Mouse (Mus musculus): ENCODE measurements around the gene Anapc16. TPM values are rescaled to one million over a fixed set of nuclear protein-coding genes. Genes with fewer than 3 reads are reported as not detected.
"Not testable (repeated sequence)": the region's sequence is repeated elsewhere in the genome, so short reads cannot be mapped to it uniquely, and the experiment has no call there.

Gene Anapc16
- polyA plus RNA-seq, 1 experiment from 2014 or later: 122 TPM

GRCm38 (mm10) chr10:60028181-60028580, 25.2 kb upstream of the Anapc16 start:
- 77% methylated on average over 7 of the region's 7 CpGs for WGBS
- H3K36me3 ChIP-seq (ENCODE audit: poor library complexity, severe bottlenecking): peaks cover 3% of the 10 kb centered on the region; the same call in 1 of the 2 replicates
- no peaks in the 10 kb centered on the region for H3K27me3 ChIP-seq
- no peaks in the 10 kb centered on the region for H3K9me3 ChIP-seq (replicated peaks)
- ATAC-seq: no peak
- H3K27ac ChIP-seq: peak overlapping the region; percentile 57
- H3K9ac ChIP-seq: no peak overlapping the region
- H3K4me1 ChIP-seq: peaks cover 48% of the 10 kb centered on the region
- H3K4me2 ChIP-seq: no peak overlapping the region
- no peak overlapping the region for H3K4me3 ChIP-seq

- H3K4me1 ChIP-seq: peaks cover 44% of the 10 kb centered on the region
- H3K27me3 ChIP-seq: no peaks in the 10 kb centered on the region
- WGBS: 23% methylated on average over 2 of the region's 2 CpGs
- H3K4me2 ChIP-seq: no peak overlapping the region
- peak; percentile 41; the same call in 1 of the 2 replicates for ATAC-seq
- no peak overlapping the region for H3K9ac ChIP-seq
- no peaks in the 10 kb centered on the region for H3K9me3 ChIP-seq (replicated peaks)
- peak overlapping the region; percentile 57; the same call in 1 of the 2 replicates for H3K27ac ChIP-seq
- H3K4me3 ChIP-seq: no peak overlapping the region
- H3K36me3 ChIP-seq (ENCODE audit: poor library complexity, severe bottlenecking): peaks cover 5% of the 10 kb centered on the region
Observed at GRCm38 (mm10) chr10:60027619-60028084, 24.7 kb upstream of the Anapc16 start.

- H3K4me1 ChIP-seq: peaks cover 36% of the 10 kb centered on the region
- H3K9me3 ChIP-seq (replicated peaks): no peaks in the 10 kb centered on the region
- no peak overlapping the region for H3K27ac ChIP-seq
- H3K27me3 ChIP-seq: no peaks in the 10 kb centered on the region
- no peak overlapping the region for H3K4me3 ChIP-seq
- H3K36me3 ChIP-seq (ENCODE audit: poor library complexity, severe bottlenecking): peaks cover 11% of the 10 kb centered on the region
- ATAC-seq: peak; percentile 31; the same call in 1 of the 2 replicates
- WGBS: 44% methylated on average over 13 of the region's 13 CpGs
- H3K9ac ChIP-seq: no peak overlapping the region
- H3K4me2 ChIP-seq: no peak overlapping the region
Observed at GRCm38 (mm10) chr10:60026759-60027395, 23.9 kb upstream of the Anapc16 start.

GRCm38 (mm10) chr10:60023751-60024150, 20.8 kb upstream of the Anapc16 start:
- ATAC-seq: no peak
- WGBS: 81% methylated on average over 1 of the region's 1 CpGs
- no peaks in the 10 kb centered on the region for H3K27me3 ChIP-seq

GRCm38 (mm10) chr10:60019299-60019698, 16.4 kb upstream of the Anapc16 start:
- Histone ChIP-seq H3K4me2 (no peak overlapping the region), H3K9ac (no peak overlapping the region), H3K36me3 (ENCODE audit: poor library complexity, severe bottlenecking) (peaks cover 36% of the 10 kb centered on the region), H3K4me3 (no peak overlapping the region), H3K9me3 (replicated peaks) (no peaks in the 10 kb centered on the region), H3K4me1 (no peaks in the 10 kb centered on the region), H3K27me3 (no peaks in the 10 kb centered on the region), H3K27ac (no peak overlapping the region)
- WGBS: 82% methylated on average over 2 of the region's 2 CpGs
- no peak for ATAC-seq

More at GRCm38 (mm10) chr10:60023751-60024150, 20.8 kb upstream of the Anapc16 start:
- Histone ChIP-seq H3K9me3 (replicated peaks) (no peaks in the 10 kb centered on the region), H3K27ac (no peak overlapping the region), H3K4me3 (no peak overlapping the region), H3K36me3 (ENCODE audit: poor library complexity, severe bottlenecking) (peaks cover 16% of the 10 kb centered on the region), H3K4me2 (no peak overlapping the region), H3K4me1 (peaks cover 25% of the 10 kb centered on the region), H3K9ac (no peak overlapping the region)

GRCm38 (mm10) chr10:60016223-60016622, 13.3 kb upstream of the Anapc16 start:
- peaks cover 32% of the 10 kb centered on the region for H3K36me3 ChIP-seq (ENCODE audit: poor library complexity, severe bottlenecking)
- no peak for ATAC-seq
- WGBS: 92% methylated on average over 6 of the region's 6 CpGs

GRCm38 (mm10) chr10:60009115-60009514, 6.2 kb upstream of the Anapc16 start:
- H3K4me3 ChIP-seq: no peak overlapping the region
- H3K27ac ChIP-seq: no peak overlapping the region
- no peaks in the 10 kb centered on the region; the same call in 1 of the 2 replicates for H3K4me1 ChIP-seq
- H3K36me3 ChIP-seq (ENCODE audit: poor library complexity, severe bottlenecking): peaks cover 16% of the 10 kb centered on the region
- no peak overlapping the region for H3K9ac ChIP-seq
- no peaks in the 10 kb centered on the region for H3K27me3 ChIP-seq
- H3K9me3 ChIP-seq (replicated peaks): no peaks in the 10 kb centered on the region
- H3K4me2 ChIP-seq: no peak overlapping the region
- WGBS: 97% methylated on average over 2 of the region's 3 CpGs
- ATAC-seq: no peak

More at GRCm38 (mm10) chr10:60016223-60016622, 13.3 kb upstream of the Anapc16 start:
- Histone ChIP-seq H3K9me3 (replicated peaks) (no peaks in the 10 kb centered on the region), H3K4me2 (no peak overlapping the region), H3K27me3 (no peaks in the 10 kb centered on the region), H3K4me1 (no peaks in the 10 kb centered on the region), H3K4me3 (no peak overlapping the region), H3K27ac (no peak overlapping the region), H3K9ac (no peak overlapping the region)

GRCm38 (mm10) chr10:60005264-60005663, 2.3 kb upstream of the Anapc16 start:
- Histone ChIP-seq H3K27ac (no peak overlapping the region), H3K4me3 (no peak overlapping the region), H3K9me3 (replicated peaks) (no peaks in the 10 kb centered on the region), H3K9ac (no peak overlapping the region), H3K4me2 (no peak overlapping the region), H3K4me1 (peaks cover 20% of the 10 kb centered on the region), H3K27me3 (no peaks in the 10 kb centered on the region), H3K36me3 (ENCODE audit: poor library complexity, severe bottlenecking) (peaks cover 23% of the 10 kb centered on the region)
- WGBS: 61% methylated on average over 2 of the region's 2 CpGs
- ATAC-seq: no peak

GRCm38 (mm10) chr10:60003847-60004246, 912 bp upstream of the Anapc16 start:
- Histone ChIP-seq H3K4me1 (peaks cover 20% of the 10 kb centered on the region), H3K27me3 (no peaks in the 10 kb centered on the region), H3K4me2 (peak overlapping the region; percentile 88), H3K27ac (peak overlapping the region; percentile 97), H3K9ac (peak overlapping the region; percentile 77), H3K9me3 (replicated peaks) (no peaks in the 10 kb centered on the region), H3K4me3 (peak overlapping the region; percentile 57), H3K36me3 (ENCODE audit: poor library complexity, severe bottlenecking) (peaks cover 26% of the 10 kb centered on the region)
- WGBS: 70% methylated on average over 9 of the region's 9 CpGs
- ATAC-seq: no peak

- peaks cover 21% of the 10 kb centered on the region for H3K36me3 ChIP-seq (ENCODE audit: poor library complexity, severe bottlenecking)
- H3K27me3 ChIP-seq: no peaks in the 10 kb centered on the region
- peak overlapping the region; percentile 97 for H3K27ac ChIP-seq
- H3K4me2 ChIP-seq: peak overlapping the region; percentile 88
- H3K9ac ChIP-seq: peak overlapping the region; percentile 77
- H3K9me3 ChIP-seq (replicated peaks): no peaks in the 10 kb centered on the region
- H3K4me1 ChIP-seq: peaks cover 22% of the 10 kb centered on the region
- WGBS: 0% methylated on average over 21 of the region's 21 CpGs
- no peak for ATAC-seq
- H3K4me3 ChIP-seq: peak overlapping the region; percentile 57
Observed at GRCm38 (mm10) chr10:60003213-60003752, 348 bp upstream of the Anapc16 start.

- ATAC-seq: no peak
- WGBS: 3% methylated on average over 12 of the region's 12 CpGs
- Histone ChIP-seq H3K9ac (peak overlapping the region; percentile 77), H3K36me3 (ENCODE audit: poor library complexity, severe bottlenecking) (peaks cover 15% of the 10 kb centered on the region), H3K27ac (peak overlapping the region; percentile 97), H3K4me3 (peak overlapping the region; percentile 57), H3K4me2 (peak overlapping the region; percentile 88), H3K9me3 (replicated peaks) (no peaks in the 10 kb centered on the region), H3K27me3 (no peaks in the 10 kb centered on the region), H3K4me1 (peaks cover 23% of the 10 kb centered on the region)
Observed at GRCm38 (mm10) chr10:60002203-60002602, 732 bp downstream of the Anapc16 start.

GRCm38 (mm10) chr10:60001663-60002062, 1.3 kb downstream of the Anapc16 start:
- H3K9me3 ChIP-seq (replicated peaks); H3K27ac ChIP-seq; H3K27me3 ChIP-seq; ATAC-seq: not testable (repeated sequence)
- H3K36me3 ChIP-seq (ENCODE audit: poor library complexity, severe bottlenecking): peaks cover 15% of the 10 kb centered on the region
- H3K4me1 ChIP-seq: peaks cover 23% of the 10 kb centered on the region
- H3K4me3 ChIP-seq: peak overlapping the region; percentile 57
- peak overlapping the region; percentile 77; the same call in 1 of the 2 replicates for H3K9ac ChIP-seq
- peak overlapping the region; percentile 88 for H3K4me2 ChIP-seq
- 87% methylated on average over 8 of the region's 8 CpGs for WGBS

Data from forebrain, embryonic 13.5 days (tissue).